Comparison of ENCODE assay signal across 11 mouse cellular contexts in genomic region chr6:145578457-145579185, GRCm38 (mm10). TPM values are rescaled to one million over a fixed set of nuclear protein-coding genes. Genes with fewer than 3 reads are reported as not detected.
A peak's percentile ranks its signal among the peaks of the same experiment; 100 is the strongest.
DNase-seq lines count a peak whose midpoint lies in the region; ATAC-seq and TF ChIP-seq lines count a peak whose summit lies in the region.
"Had no signal": no experiment of that assay in that cellular context is flagged by ENCODE, and none has a peak within 500 bp of the region (broad histone marks: within the 10 kb centered on the region; RNA-seq: fewer than 3 reads in every experiment).

No protein-coding gene starts in this region.

- ATAC-seq in midbrain, embryonic 13.5 days, result peak; percentile 80
- ATAC-seq: inflammation-experienced regulatory T-cells, adult 6 months had no signal

- H3K36me3 ChIP-seq in liver, adult 2 months (ENCODE audit: control insufficient read depth, insufficient read depth, low read length), result no peaks in the 10 kb centered on the region
- H3K36me3 ChIP-seq in midbrain, embryonic 13.5 days, result no peaks in the 10 kb centered on the region

- intact Hi-C loops in left cerebral cortex, postnatal 25 days (cut with DNase I), result no loop called here

- H3K4me1 ChIP-seq in liver, adult 2 months (ENCODE audit: control insufficient read depth, insufficient read depth, low read length), result no peaks in the 10 kb centered on the region
- peaks cover 22% of the 10 kb centered on the region for H3K4me1 ChIP-seq in midbrain, embryonic 13.5 days (replicated peaks)

- 47% methylated on average over 10 of the region's 10 CpGs for WGBS in liver, adult 2 months
- WGBS in midbrain, embryonic 13.5 days, result 33% methylated on average over 10 of the region's 10 CpGs

- no peak overlapping the region for H3K27ac ChIP-seq in liver, adult 2 months (replicated peaks; ENCODE audit: insufficient read depth, low read depth, low read length)
- H3K27ac ChIP-seq in midbrain, embryonic 13.5 days, result peak overlapping the region; percentile 19; the same call in 1 of the 2 replicates

- no peaks in the 10 kb centered on the region for H3K79me2 ChIP-seq in liver, adult 2 months (ENCODE audit: control insufficient read depth, insufficient read depth, low read length)

- no peaks in the 10 kb centered on the region for H3K27me3 ChIP-seq in liver, adult 2 months (ENCODE audit: control insufficient read depth, insufficient read depth, low read length)
- H3K27me3 ChIP-seq in midbrain, embryonic 13.5 days, result no peaks in the 10 kb centered on the region

- H3K4me2 ChIP-seq in midbrain, embryonic 13.5 days (replicated peaks), result no peak overlapping the region

- no peaks in the 10 kb centered on the region for H3K9me3 ChIP-seq in midbrain, embryonic 13.5 days

- TF ChIP-seq POLR2A in liver, adult 2 months (IDR thresholded peaks at IDR 0.05; ENCODE audit: extremely low read depth, insufficient read depth, low read length), result no peak

- no peak overlapping the region for H3K4me3 ChIP-seq in liver, adult 2 months (ENCODE audit: insufficient read depth, low read depth, low read length)
- no peak overlapping the region for H3K4me3 ChIP-seq in midbrain, embryonic 13.5 days (replicated peaks)

- no peak overlapping the region for H3K9ac ChIP-seq in liver, adult 2 months (ENCODE audit: low read depth, low read length)
- no peak overlapping the region for H3K9ac ChIP-seq in midbrain, embryonic 13.5 days (replicated peaks)

- TF ChIP-seq CTCF in liver, adult 2 months (IDR thresholded peaks at IDR 0.05; ENCODE audit: low read depth, low read length), result no peak

- DNase-seq in liver, adult 2 months (ENCODE audit: extremely low read depth, low read depth, low spot score), result peak; percentile 21
- no peak for DNase-seq in liver
- DNase-seq in embryo, embryonic 11 days, result peak; percentile 51
- DNase-seq in kidney, adult 8-10 months, result peak; percentile 35
- DNase-seq in left cerebral cortex, postnatal 25 days (ENCODE audit: low spot score in 2 of 2), result no peak
- DNase-seq in spleen, postnatal 14 days (ENCODE audit: low spot score in 2 of 2), result no peak
- DNase-seq in thymus, postnatal 4 days, result no peak

RNA-seq across cellular contexts. Expression of gene Lmntd1, which starts 35.5 kb away (rescaled TPM):
- not detected in 2 replicates for total RNA-seq in liver, adult 2 months (2014; rRNA removed)
- not detected in 2 replicates for polyA plus RNA-seq in liver, adult 2 months (2012; rRNA removed)
- 0.78 and 1.3 TPM in 2 replicates for polyA plus RNA-seq in midbrain, embryonic 13.5 days (2015; fragmentation: Nextera tagmentation; extraction: Ambion mirVana)
- total RNA-seq in left cerebral cortex, postnatal 25 days (2021), result 1 to 10 TPM in 1 of 2 experiments, under 1 TPM in 1; 0.96 to 1.3 TPM
- total RNA-seq: MEL had no signal
- polyA plus RNA-seq: inflammation-experienced regulatory T-cells, adult 6 months had no signal

RNA-seq across cellular contexts. Expression of gene Tuba3b, which starts 36.9 kb away (rescaled TPM):
- not detected in 2 replicates for total RNA-seq in liver, adult 2 months (2014; rRNA removed)
- not detected in 2 replicates for polyA plus RNA-seq in liver, adult 2 months (2012; rRNA removed)
- not detected in 2 replicates for polyA plus RNA-seq in midbrain, embryonic 13.5 days (2015; fragmentation: Nextera tagmentation; extraction: Ambion mirVana)
- not detected for total RNA-seq in left cerebral cortex, postnatal 25 days (2021)
- total RNA-seq: neutrophil, adult 5-6 weeks had no signal
- polyA plus RNA-seq: inflammation-experienced regulatory T-cells, adult 6 months had no signal

Comparison
In these comparisons a context has a peak if more than half of its experiments do, and no peak if none do; other contexts are left out.
1. DNase-seq: peak in liver, adult 2 months (single experiment), embryo, embryonic 11 days (single experiment) and kidney, adult 8-10 months (2 of 2); none in liver (single experiment), left cerebral cortex, postnatal 25 days (0 of 2), spleen, postnatal 14 days (0 of 2) and thymus, postnatal 4 days (single experiment).